Mouse (Mus musculus): ENCODE results near the gene Borcs6.

GRCm38 (mm10) chr11:69096360-69096986 lies 37.0 kb downstream of the Borcs6 start:
- TF ChIP-seq CTCF (IDR thresholded peaks at IDR 0.05) (no peak), EP300 (IDR thresholded peaks at IDR 0.05) (no peak)

Measured in lung, postnatal 0 days (tissue).